26 mouse cellular contexts compared by ENCODE assay signal in genomic region chr14:10482851-10483613, GRCm38 (mm10).
DNase-seq lines count a peak whose midpoint lies in the region; ATAC-seq lines count a peak whose summit lies in the region.
"Had no signal": no experiment of that assay in that cellular context is flagged by ENCODE, and none has a peak within 500 bp of the region (broad histone marks: within the 10 kb centered on the region; RNA-seq: fewer than 3 reads in every experiment).

No protein-coding gene starts in this region.

- intact Hi-C loops in left cerebral cortex, postnatal 36 days (cut with DNase I): no loop called here

- H3K9me3 ChIP-seq in intestine, embryonic 16.5 days (ENCODE audit: control insufficient read depth, low read length): no peaks in the 10 kb centered on the region
- H3K9me3 ChIP-seq: embryonic facial prominence, embryonic 15.5 days; forebrain, embryonic 15.5 days; G1E; heart, embryonic 12.5 days; hindbrain, embryonic 12.5 days had no signal

- no peak for DNase-seq in frontal cortex, postnatal 25 days (ENCODE audit: low spot score in 2 of 2)
- peak; percentile 17 for DNase-seq in right cerebral cortex, adult 18-20 months
- DNase-seq in right cerebral cortex, postnatal 4 days: no peak
- no peak for DNase-seq in left cerebral cortex, postnatal 36 days (ENCODE audit: low spot score in 2 of 2)
- no peak for DNase-seq in layer of hippocampus, adult 8-10 months (ENCODE audit: low spot score in 2 of 2)
- DNase-seq: adrenal gland, adult 8-10 months; adrenal gland, postnatal 36 days; B cell, adult 2 months; cerebellum, adult 11 months; cerebellum, adult 8-10 months; cerebellum, postnatal 14 days; embryo, embryonic 11 days; gastrocnemius, postnatal 36 days; heart, adult 2 months; heart, postnatal 36 days had no signal

- H3K36me3 ChIP-seq in intestine, embryonic 16.5 days (ENCODE audit: control insufficient read depth, insufficient read depth, low read length): no peaks in the 10 kb centered on the region
- H3K36me3 ChIP-seq: embryonic facial prominence, embryonic 15.5 days; forebrain, embryonic 15.5 days; G1E; heart, embryonic 12.5 days; hindbrain, embryonic 12.5 days had no signal

- no peaks in the 10 kb centered on the region for H3K27me3 ChIP-seq in intestine, embryonic 16.5 days (replicated peaks; ENCODE audit: control insufficient read depth, insufficient read depth, low read length)
- H3K27me3 ChIP-seq: embryonic facial prominence, embryonic 15.5 days; forebrain, embryonic 15.5 days; heart, embryonic 12.5 days; hindbrain, embryonic 12.5 days had no signal

- no peak overlapping the region for H3K4me3 ChIP-seq in intestine, embryonic 16.5 days (ENCODE audit: low read length)
- H3K4me3 ChIP-seq: embryonic facial prominence, embryonic 15.5 days; erythroblast, embryonic 14.5 days; forebrain, embryonic 15.5 days; heart, adult 2 months; heart, embryonic 12.5 days; hindbrain, embryonic 12.5 days had no signal

- H3K9ac ChIP-seq in intestine, embryonic 16.5 days (ENCODE audit: low read depth, low read length): no peak overlapping the region
- H3K9ac ChIP-seq: embryonic facial prominence, embryonic 15.5 days; forebrain, embryonic 15.5 days; heart, embryonic 12.5 days; hindbrain, embryonic 12.5 days had no signal

- no peaks in the 10 kb centered on the region for H3K4me1 ChIP-seq in intestine, embryonic 16.5 days (ENCODE audit: control insufficient read depth, insufficient read depth, low read length)
- H3K4me1 ChIP-seq: embryonic facial prominence, embryonic 15.5 days; forebrain, embryonic 15.5 days; heart, embryonic 12.5 days; hindbrain, embryonic 12.5 days had no signal

- no peak overlapping the region for H3K27ac ChIP-seq in intestine, embryonic 16.5 days (ENCODE audit: low read length)
- H3K27ac ChIP-seq: embryonic facial prominence, embryonic 15.5 days; forebrain, embryonic 15.5 days; heart, adult 2 months; hindbrain, embryonic 12.5 days had no signal

- 80% methylated on average over 3 of the region's 3 CpGs for WGBS in intestine, embryonic 16.5 days

- ATAC-seq in frontal cortex, adult (ENCODE audit: low TSS enrichment): peak; percentile 94
- peak; percentile 57; the same call in 1 of the 2 replicates for ATAC-seq in intestine, embryonic 16.5 days
- ATAC-seq: CD4-positive, CD25-positive, alpha-beta regulatory T cell, adult 4 months; forebrain, embryonic 15.5 days; hindbrain, embryonic 16.5 days; inflammation-experienced regulatory T-cells, adult 6 months had no signal

- H3K4me2 ChIP-seq in intestine, embryonic 16.5 days (ENCODE audit: low read depth, low read length): no peak overlapping the region
- H3K4me2 ChIP-seq: embryonic facial prominence, embryonic 15.5 days; forebrain, embryonic 15.5 days; heart, embryonic 12.5 days; hindbrain, embryonic 12.5 days had no signal
